Mouse (Mus musculus) heart, embryonic 15.5 days (tissue): ENCODE measurements around the gene Gm10428. TPM values are rescaled to one million over a fixed set of nuclear protein-coding genes. Genes with fewer than 3 reads are reported as not detected.

Experiments used
- ATAC-seq: fragments of 200-750 bp; cut with Nextera tagmentation; replicated peaks from 2 replicates; pipeline ENCODE4 v1.8.0; 2017; ENCODE audit warnings: low read depth, moderate TSS enrichment; ENCODE audit not compliant: insufficient number of reproducible peaks, insufficient read depth, low FRiP score
- H3K27ac ChIP-seq: fragments of 300-500 bp; sonication (generic); 2 replicates; pipeline ENCODE4 v1.5.1; 2015; ENCODE audit warnings: mild to moderate bottlenecking, inconsistent platforms
- H3K27me3 ChIP-seq: fragments of 300-500 bp; sonication (generic); 2 replicates; pipeline ENCODE4 v1.6.1; 2015; ENCODE audit warnings: inconsistent platforms
- H3K36me3 ChIP-seq: fragments of 300-500 bp; sonication (generic); 2 replicates; pipeline ENCODE4 v1.6.1; 2015; ENCODE audit warnings: mild to moderate bottlenecking, inconsistent platforms
- H3K4me1 ChIP-seq: fragments of 300-500 bp; sonication (generic); replicated peaks from 2 replicates; pipeline ENCODE4 v1.6.1; 2015; ENCODE audit warnings: inconsistent platforms
- H3K4me2 ChIP-seq: fragments of 300-500 bp; sonication (generic); 2 replicates; pipeline ENCODE4 v1.6.1; 2015; ENCODE audit warnings: inconsistent platforms, mild to moderate bottlenecking, moderate library complexity
- H3K4me3 ChIP-seq: fragments of 300-500 bp; sonication (generic); 2 replicates; pipeline ENCODE4 v1.5.1; 2015; ENCODE audit warnings: mild to moderate bottlenecking, inconsistent platforms
- H3K9ac ChIP-seq: fragments of 300-500 bp; sonication (generic); 2 replicates; pipeline ENCODE4 v1.6.1; 2015; ENCODE audit warnings: mild to moderate bottlenecking, inconsistent platforms
- H3K9me3 ChIP-seq: fragments of 300-500 bp; sonication (generic); replicated peaks from 2 replicates; pipeline ENCODE4 v1.6.1; 2016; ENCODE audit warnings: inconsistent platforms
- WGBS: fragments of 180-500 bp; shearing (Covaris S2); methylation state at CpG from one replicate; pipeline ENCODE4 v1.1.7; 2015; ENCODE audit warnings: mixed read lengths; 5-methylcytosine and 5-hydroxymethylcytosine counted together
- polyA plus RNA-seq: library from polyadenylated mRNA; unstranded; fragments of >200 nt; fragmentation: Nextera tagmentation; extraction: Ambion mirVana; gene quantifications from 2 replicates; pipeline ENCODE4 v1.2.1, GENCODE M21; 2015

Gene Gm10428
- polyA plus RNA-seq, 1 experiment from 2014 or later = not detected

- Histone ChIP-seq H3K4me1 (peaks cover 7% of the 10 kb centered on the region), H3K9me3 (no peaks in the 10 kb centered on the region), H3K4me2 (peak within 1 kb of the TSS; percentile 83), H3K27ac (no peak within 1 kb of the TSS), H3K36me3 (peaks cover 14% of the 10 kb centered on the region), H3K4me3 (peak within 1 kb of the TSS; percentile 68), H3K9ac (peak within 1 kb of the TSS; percentile 57), H3K27me3 (no peaks in the 10 kb centered on the region)
- ATAC-seq = peak; percentile 93
- WGBS = 6% methylated on average over 34 of the region's 34 CpGs
Measured at GRCm38 (mm10) chr11:62788935-62789616, 36.2 kb downstream of the Gm10428 start, which contains the start of gene Zfp286. Gene Zfp286, minus strand, starts transcription at chr11:62789462.

- peak overlapping the region; percentile 57; the same call in 1 of the 2 replicates for H3K9ac ChIP-seq
- WGBS = 59% methylated on average over 3 of the region's 3 CpGs
- peaks cover 7% of the 10 kb centered on the region for H3K4me1 ChIP-seq
- H3K4me3 ChIP-seq = peak overlapping the region; percentile 68
- H3K36me3 ChIP-seq = peaks cover 9% of the 10 kb centered on the region; the same call in 1 of the 2 replicates
- peak overlapping the region; percentile 83 for H3K4me2 ChIP-seq
- no peak for ATAC-seq
- no peaks in the 10 kb centered on the region for H3K27me3 ChIP-seq
- H3K9me3 ChIP-seq = no peaks in the 10 kb centered on the region
- H3K27ac ChIP-seq = no peak overlapping the region
Measured at GRCm38 (mm10) chr11:62789617-62789936, 36.7 kb downstream of the Gm10428 start.

Other genes with a start within 250 kb of the Gm10428 start
- 17.1 and 22.1 TPM in 2 replicates for gene Cenpv, start 213.8 kb upstream of the Gm10428 start, polyA plus RNA-seq
- gene Ubb, start 201.9 kb upstream of the Gm10428 start, polyA plus RNA-seq = 2,445 and 2,567 TPM in 2 replicates
- gene Trpv2, start 178.6 kb upstream of the Gm10428 start, polyA plus RNA-seq = 4.2 and 6.4 TPM in 2 replicates
- 14.6 and 18.5 TPM in 2 replicates for gene Lrrc75a, start 104.6 kb upstream of the Gm10428 start, polyA plus RNA-seq
- gene Mmgt2, start 104.4 kb upstream of the Gm10428 start, polyA plus RNA-seq = 44.7 and 49.1 TPM in 2 replicates
- gene Zfp287, start 21.2 kb upstream of the Gm10428 start, polyA plus RNA-seq = 4.6 and 5.1 TPM in 2 replicates
- 9.3 and 10.8 TPM in 2 replicates for gene Zfp286, start 36.4 kb downstream of the Gm10428 start, polyA plus RNA-seq
- gene Trim16, start 67.1 kb downstream of the Gm10428 start, polyA plus RNA-seq = 4.9 and 8.3 TPM in 2 replicates
- gene Fbxw10, start 94.0 kb downstream of the Gm10428 start, polyA plus RNA-seq = 0.20 and 0.33 TPM in 2 replicates
- 45.8 and 50.1 TPM in 2 replicates for gene Tvp23b, start 126.4 kb downstream of the Gm10428 start, polyA plus RNA-seq
- gene Cdrt4, start 198.1 kb downstream of the Gm10428 start, polyA plus RNA-seq = not detected in 2 replicates